Mouse (Mus musculus) mesoderm, embryonic 11.5 days (tissue): ENCODE measurements at regions not wholly inside any gene's neighbourhood (a gene's known extent, or its start where the extent isn't known, plus 50 kb on each side); places are given as distances from the start of the nearest gene placed in this dataset.
A peak's percentile ranks its signal among the peaks of the same experiment; 100 is the strongest.
"Not testable (repeated sequence)": the region's sequence is repeated elsewhere in the genome, so short reads cannot be mapped to it uniquely, and the experiment has no call there.

Experiments used
- DNase-seq: peaks from one replicate; pipeline ENCODE4 v3.0.0-alpha.2; 2012; ENCODE audit warnings: low read depth, low spot score

GRCm38 (mm10) chr6:102005627-102006026 lies 567.3 kb downstream of the Cntn3 start:
- no peak for DNase-seq

- DNase-seq = no peak
Measured at GRCm38 (mm10) chr6:101998181-101998580, 574.7 kb downstream of the Cntn3 start.

GRCm38 (mm10) chr6:101997629-101998028 lies 575.3 kb downstream of the Cntn3 start:
- DNase-seq = no peak

GRCm38 (mm10) chr6:101992815-101993214 lies 580.1 kb downstream of the Cntn3 start:
- DNase-seq = no peak

- DNase-seq = peak; percentile 13
Measured at GRCm38 (mm10) chr6:101981656-101982055, 591.2 kb downstream of the Cntn3 start.

- DNase-seq = no peak
Measured at GRCm38 (mm10) chr6:101979213-101979612, 593.7 kb downstream of the Cntn3 start.

- DNase-seq = no peak
Measured at GRCm38 (mm10) chr6:101964941-101965340, 587.2 kb upstream of the Pdzrn3 start.

- not testable (repeated sequence) for DNase-seq
Measured at GRCm38 (mm10) chr6:101961476-101961875, 583.8 kb upstream of the Pdzrn3 start.

GRCm38 (mm10) chr6:101949681-101950080 lies 572.0 kb upstream of the Pdzrn3 start:
- DNase-seq = no peak

- no peak for DNase-seq
Measured at GRCm38 (mm10) chr6:101948950-101949349, 571.3 kb upstream of the Pdzrn3 start.

GRCm38 (mm10) chr6:101940266-101940866 lies 562.7 kb upstream of the Pdzrn3 start:
- peak; percentile 23 for DNase-seq

GRCm38 (mm10) chr6:101938393-101938985 lies 560.8 kb upstream of the Pdzrn3 start:
- no peak for DNase-seq

GRCm38 (mm10) chr6:101937467-101938392 lies 560.0 kb upstream of the Pdzrn3 start:
- no peak for DNase-seq

GRCm38 (mm10) chr6:101931768-101932167 lies 554.1 kb upstream of the Pdzrn3 start:
- no peak for DNase-seq

GRCm38 (mm10) chr6:101921686-101922085 lies 544.0 kb upstream of the Pdzrn3 start:
- DNase-seq = no peak

GRCm38 (mm10) chr6:101921186-101921585 lies 543.5 kb upstream of the Pdzrn3 start:
- no peak for DNase-seq

GRCm38 (mm10) chr6:101918914-101919313 lies 541.2 kb upstream of the Pdzrn3 start:
- DNase-seq = no peak

- DNase-seq = no peak
Measured at GRCm38 (mm10) chr6:101905029-101905342, 527.3 kb upstream of the Pdzrn3 start.

- no peak for DNase-seq
Measured at GRCm38 (mm10) chr6:101904234-101905028, 526.7 kb upstream of the Pdzrn3 start.

- DNase-seq = no peak
Measured at GRCm38 (mm10) chr6:101902276-101902675, 524.6 kb upstream of the Pdzrn3 start.

GRCm38 (mm10) chr6:101898544-101898943 lies 520.8 kb upstream of the Pdzrn3 start:
- no peak for DNase-seq

- no peak for DNase-seq
Measured at GRCm38 (mm10) chr6:101890655-101891054, 513.0 kb upstream of the Pdzrn3 start.
